Mouse (Mus musculus) midbrain, embryonic 13.5 days (tissue): ENCODE results near the gene Tns1. TPM values are rescaled to one million over a fixed set of nuclear protein-coding genes. Genes with fewer than 3 reads are reported as not detected.

ENCODE experiments used
- ATAC-seq: fragments of 200-750 bp; cut with Nextera tagmentation; 2 replicates; pipeline ENCODE4 v1.8.0; 2017; ENCODE audit warnings: mild to moderate bottlenecking, moderate TSS enrichment, moderate library complexity
- H3K27ac ChIP-seq: fragments of 300-500 bp; sonication (generic); 2 replicates; pipeline ENCODE4 v1.5.1; 2015; ENCODE audit warnings: inconsistent platforms, mild to moderate bottlenecking, moderate library complexity
- H3K27me3 ChIP-seq: fragments of 300-500 bp; sonication (generic); 2 replicates; pipeline ENCODE4 v1.6.1; 2015; ENCODE audit warnings: mild to moderate bottlenecking, inconsistent platforms
- H3K36me3 ChIP-seq: fragments of 300-500 bp; sonication (generic); 2 replicates; pipeline ENCODE4 v1.6.1; 2015; ENCODE audit warnings: mild to moderate bottlenecking, inconsistent platforms
- H3K4me1 ChIP-seq: fragments of 300-500 bp; sonication (generic); replicated peaks from 2 replicates; pipeline ENCODE4 v1.6.1; 2015; ENCODE audit warnings: inconsistent platforms
- H3K4me2 ChIP-seq: fragments of 300-500 bp; sonication (generic); replicated peaks from 2 replicates; pipeline ENCODE4 v1.6.1; 2015; ENCODE audit warnings: moderate library complexity, mild to moderate bottlenecking, inconsistent platforms
- H3K4me3 ChIP-seq: fragments of 300-500 bp; sonication (generic); replicated peaks from 2 replicates; pipeline ENCODE4 v1.5.1; 2015; ENCODE audit warnings: mild to moderate bottlenecking, inconsistent platforms
- H3K9ac ChIP-seq: fragments of 300-500 bp; sonication (generic); replicated peaks from 2 replicates; pipeline ENCODE4 v1.6.1; 2015; ENCODE audit warnings: mild to moderate bottlenecking, inconsistent platforms
- H3K9me3 ChIP-seq: fragments of 300-500 bp; sonication (generic); 2 replicates; pipeline ENCODE4 v1.6.1; 2016; ENCODE audit warnings: mild to moderate bottlenecking, inconsistent platforms
- WGBS: fragments of 180-500 bp; shearing (Covaris S2); methylation state at CpG from one replicate; pipeline ENCODE4 v1.1.7; 2015; 5-methylcytosine and 5-hydroxymethylcytosine counted together
- polyA plus RNA-seq: library from polyadenylated mRNA; unstranded; fragments of >200 nt; fragmentation: Nextera tagmentation; extraction: Ambion mirVana; gene quantifications from 2 replicates; pipeline ENCODE4 v1.2.1, GENCODE M21; 2015

Gene Tns1
- polyA plus RNA-seq, 1 experiment from 2014 or later: 13.2 TPM

DNA sequence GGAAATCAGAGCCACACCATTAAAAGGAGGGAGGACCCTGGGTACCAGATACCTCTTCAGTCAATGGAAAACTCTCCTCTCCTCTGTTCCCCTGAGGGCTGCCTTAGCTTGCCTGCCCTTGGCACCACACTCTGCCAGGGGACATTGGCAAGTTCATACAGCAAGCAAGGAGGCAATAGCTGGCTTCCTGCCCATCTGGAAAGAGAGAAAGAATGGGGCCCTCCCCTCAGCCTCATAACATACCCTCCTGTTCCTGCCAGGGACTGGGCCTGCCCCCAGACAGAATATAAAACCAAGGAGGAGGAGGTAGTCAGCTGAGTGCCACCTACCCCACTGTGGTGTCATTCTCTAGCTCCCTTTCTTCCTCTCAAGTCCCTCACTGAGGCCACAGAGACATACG, 5.1 kb downstream of the Tns1 start:
- Histone ChIP-seq H3K4me3 (no peak overlapping the region), H3K36me3 (no peaks in the 10 kb centered on the region), H3K27me3 (peaks cover 23% of the 10 kb centered on the region), H3K9me3 (no peaks in the 10 kb centered on the region), H3K27ac (no peak overlapping the region), H3K4me1 (peaks cover 15% of the 10 kb centered on the region), H3K9ac (no peak overlapping the region), H3K4me2 (no peak overlapping the region)
- ATAC-seq: no peak
- WGBS: 89% methylated on average over 1 of the region's 1 CpGs

DNA sequence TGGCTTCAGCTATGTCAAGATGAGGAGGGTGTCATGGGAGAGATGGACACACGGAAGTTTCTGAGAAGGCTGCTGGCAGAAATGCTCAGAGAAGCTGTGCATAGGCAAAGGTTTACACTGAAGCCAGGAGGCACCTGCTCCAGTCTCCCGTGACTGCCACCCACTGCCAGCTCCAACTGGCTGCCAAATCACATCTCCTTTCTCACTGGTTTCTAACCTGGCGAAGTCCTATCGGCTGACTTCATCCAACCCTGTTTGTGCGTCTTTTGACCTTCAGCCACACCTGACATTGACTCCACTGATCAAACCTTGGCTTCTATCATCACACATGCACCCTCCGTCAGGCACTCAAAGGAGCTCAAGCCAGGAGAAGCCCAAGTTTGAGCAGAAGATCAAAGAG, 6.4 kb downstream of the Tns1 start:
- H3K9ac ChIP-seq: no peak overlapping the region
- H3K9me3 ChIP-seq: no peaks in the 10 kb centered on the region
- no peak overlapping the region for H3K27ac ChIP-seq
- H3K36me3 ChIP-seq: no peaks in the 10 kb centered on the region
- no peak overlapping the region for H3K4me2 ChIP-seq
- 90% methylated on average over 6 of the region's 6 CpGs for WGBS
- peaks cover 16% of the 10 kb centered on the region for H3K4me1 ChIP-seq
- peaks cover 10% of the 10 kb centered on the region for H3K27me3 ChIP-seq
- ATAC-seq: no peak
- no peak overlapping the region for H3K4me3 ChIP-seq

DNA sequence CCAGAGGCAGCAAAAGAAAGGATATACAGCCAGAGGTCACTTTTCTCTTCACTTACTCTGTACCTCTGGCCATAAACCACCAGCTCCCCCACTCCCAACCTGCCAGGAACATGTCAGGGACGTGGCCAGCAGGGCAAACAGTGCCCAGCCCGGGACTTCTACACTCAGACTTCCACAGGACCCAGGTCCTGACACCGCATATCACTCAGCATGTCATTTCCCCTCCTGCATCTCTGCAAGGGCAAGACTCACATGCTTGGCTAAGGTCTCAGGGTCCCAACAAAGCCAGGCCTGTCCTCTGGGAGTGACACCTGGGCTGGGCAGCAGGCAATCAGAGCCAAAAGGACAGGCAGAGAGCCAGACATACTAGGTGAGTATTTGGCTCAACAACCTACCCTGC, 11.2 kb downstream of the Tns1 start:
- no peak for ATAC-seq
- Histone ChIP-seq H3K27ac (no peak overlapping the region), H3K4me2 (no peak overlapping the region), H3K9me3 (no peaks in the 10 kb centered on the region), H3K9ac (no peak overlapping the region), H3K4me3 (no peak overlapping the region), H3K36me3 (no peaks in the 10 kb centered on the region), H3K4me1 (peaks cover 44% of the 10 kb centered on the region), H3K27me3 (no peaks in the 10 kb centered on the region)
- 71% methylated on average over 3 of the region's 3 CpGs for WGBS

DNA sequence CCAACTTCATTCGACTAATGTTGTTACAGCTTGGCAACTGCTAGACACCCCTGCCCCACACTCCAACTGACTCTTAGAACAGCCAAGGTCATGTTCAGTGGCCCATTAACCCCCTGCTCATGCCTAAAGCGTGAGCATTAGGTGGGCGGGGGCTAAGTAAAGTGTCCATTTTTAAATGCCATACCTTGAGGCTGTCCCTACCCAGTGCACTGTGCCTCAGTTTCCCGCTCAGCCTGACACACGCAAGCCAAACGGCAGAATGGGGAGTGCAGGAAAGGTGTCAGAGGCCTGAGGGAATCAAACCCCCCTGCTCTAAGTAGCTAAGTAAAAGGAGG, 12.6 kb downstream of the Tns1 start:
- H3K4me3 ChIP-seq: no peak overlapping the region
- 13% methylated on average over 6 of the region's 6 CpGs for WGBS
- no peaks in the 10 kb centered on the region for H3K36me3 ChIP-seq
- H3K9ac ChIP-seq: no peak overlapping the region
- H3K4me1 ChIP-seq: peaks cover 44% of the 10 kb centered on the region
- peak overlapping the region; percentile 85 for H3K27ac ChIP-seq
- H3K27me3 ChIP-seq: no peaks in the 10 kb centered on the region
- peak overlapping the region; percentile 25; the same call in 1 of the 2 replicates for H3K4me2 ChIP-seq
- H3K9me3 ChIP-seq: no peaks in the 10 kb centered on the region
- ATAC-seq: no peak; the same call in 1 of the 2 replicates

DNA sequence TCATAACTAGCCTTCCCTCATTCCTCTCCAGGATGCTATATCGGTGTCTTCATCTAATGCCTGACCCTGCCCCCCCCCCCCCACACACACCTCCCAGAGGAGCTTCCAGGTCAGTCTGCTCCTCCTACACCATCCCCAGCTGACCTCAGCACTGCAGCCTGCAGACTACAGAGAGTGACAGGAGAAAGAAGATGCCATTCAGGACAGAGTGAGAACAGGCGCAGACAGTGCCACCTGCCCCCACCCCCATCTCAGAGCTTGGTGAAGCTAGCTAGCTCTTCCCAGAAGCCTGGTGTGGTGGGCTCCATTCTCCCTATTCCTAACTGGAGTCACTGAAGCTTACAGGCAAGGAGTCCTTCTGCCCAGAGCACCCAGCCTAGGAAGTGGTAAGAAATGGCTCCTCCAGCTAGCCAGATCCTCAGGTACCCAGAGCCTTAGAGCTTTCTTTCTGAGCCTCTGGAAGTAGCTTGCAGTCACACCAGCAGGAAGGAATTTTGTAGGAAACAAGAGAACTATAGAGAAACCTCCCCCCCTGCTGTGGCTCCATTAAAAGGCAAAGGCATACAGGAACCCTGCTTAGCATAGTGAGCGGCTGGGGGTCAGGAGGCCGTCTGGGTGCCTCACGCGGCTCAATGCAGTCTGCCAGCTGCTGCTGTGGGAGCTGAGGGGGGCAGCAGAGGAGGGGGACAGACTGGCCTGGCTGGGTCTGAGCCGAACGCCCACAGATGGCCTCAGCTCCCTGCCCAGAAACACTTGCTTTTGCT, 13.1 kb downstream of the Tns1 start:
- H3K9me3 ChIP-seq: no peaks in the 10 kb centered on the region
- no peak overlapping the region for H3K9ac ChIP-seq
- peaks cover 47% of the 10 kb centered on the region for H3K4me1 ChIP-seq
- no peaks in the 10 kb centered on the region for H3K36me3 ChIP-seq
- ATAC-seq: peak; percentile 93
- H3K4me2 ChIP-seq: peak overlapping the region; percentile 25
- 2% methylated on average over 8 of the region's 8 CpGs for WGBS
- peak overlapping the region; percentile 85 for H3K27ac ChIP-seq
- H3K4me3 ChIP-seq: no peak overlapping the region
- no peaks in the 10 kb centered on the region for H3K27me3 ChIP-seq

DNA sequence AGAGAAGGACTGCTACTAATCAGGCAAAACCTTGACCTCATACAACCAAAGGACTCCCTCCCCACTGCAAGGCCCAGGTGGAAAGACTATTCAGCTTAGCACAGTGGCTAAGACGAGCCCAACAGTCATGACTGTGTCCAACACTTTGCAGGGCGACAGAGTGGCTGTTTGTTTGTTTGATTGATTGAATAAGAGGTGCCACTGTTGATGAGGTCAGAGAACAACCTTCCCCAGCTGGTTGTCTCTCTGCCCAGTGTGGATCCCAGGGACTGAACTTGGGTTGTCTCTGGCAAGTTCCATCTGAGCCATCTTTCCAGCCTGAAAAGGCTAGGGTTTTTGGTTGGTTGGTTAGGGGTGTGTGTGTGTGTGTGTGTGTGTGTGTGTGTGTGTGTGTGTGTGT, 14.6 kb downstream of the Tns1 start:
- H3K9me3 ChIP-seq: no peaks in the 10 kb centered on the region
- no peak overlapping the region for H3K9ac ChIP-seq
- peak overlapping the region; percentile 5; the same call in 1 of the 2 replicates for H3K27ac ChIP-seq
- H3K4me3 ChIP-seq: no peak overlapping the region
- 48% methylated on average over 2 of the region's 2 CpGs for WGBS
- H3K4me2 ChIP-seq: no peak overlapping the region
- no peaks in the 10 kb centered on the region for H3K36me3 ChIP-seq
- H3K4me1 ChIP-seq: peaks cover 51% of the 10 kb centered on the region
- ATAC-seq: no peak
- H3K27me3 ChIP-seq: no peaks in the 10 kb centered on the region

DNA sequence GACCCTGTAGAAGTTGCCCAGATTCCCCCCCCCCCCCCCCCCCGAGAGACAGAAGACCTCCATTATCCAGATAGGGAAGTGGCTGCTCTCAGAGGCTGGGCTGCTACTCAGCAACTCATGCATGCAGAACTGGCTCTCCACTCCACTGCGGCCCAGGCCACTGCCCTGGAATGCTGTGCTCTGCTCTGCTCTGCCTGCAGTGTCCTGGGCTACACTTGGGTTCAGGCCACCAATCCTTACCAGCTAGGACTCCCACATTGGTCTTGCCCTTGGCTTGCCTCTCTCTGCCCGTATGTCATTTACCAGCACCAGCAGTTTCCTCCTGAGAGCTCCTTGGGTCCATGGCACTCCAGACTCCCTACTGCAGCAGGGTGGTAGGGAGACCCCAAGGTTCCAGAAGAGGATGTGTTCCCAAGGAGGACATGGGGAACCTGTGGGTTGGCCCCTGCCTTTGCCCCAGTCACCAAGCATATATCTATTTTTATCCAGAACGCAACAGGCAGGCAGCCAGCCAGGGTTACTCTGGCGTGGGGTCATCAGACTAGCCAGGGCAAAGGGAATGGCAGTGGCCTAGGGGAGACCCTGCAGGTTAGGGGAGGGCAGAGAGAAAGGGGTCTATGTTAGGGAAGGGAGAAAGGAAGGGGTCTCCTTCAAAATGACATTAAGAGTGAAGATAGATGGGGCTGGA, 16.2 kb downstream of the Tns1 start:
- H3K9me3 ChIP-seq: no peaks in the 10 kb centered on the region
- 72% methylated on average over 4 of the region's 5 CpGs for WGBS
- no peak for ATAC-seq

DNA sequence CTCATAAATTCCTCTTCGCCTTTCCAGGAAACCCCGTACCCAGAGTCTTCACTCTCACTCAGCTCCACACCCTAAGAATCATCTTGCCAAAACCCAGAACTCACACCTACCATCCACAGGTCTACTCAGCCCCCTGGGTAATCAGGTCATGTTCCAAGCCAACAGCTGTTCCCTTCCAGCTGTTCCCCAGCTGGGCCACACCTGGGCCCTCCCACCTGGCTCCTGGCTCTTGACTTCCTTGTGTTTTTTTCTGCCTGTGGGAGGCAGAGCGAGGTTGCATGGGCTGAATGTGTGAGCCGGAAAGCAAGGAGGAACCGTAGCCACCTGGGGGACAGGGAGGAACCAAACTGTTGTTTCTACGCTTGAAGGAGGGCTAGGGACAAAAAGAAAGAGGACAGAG, 18.0 kb downstream of the Tns1 start:
- 77% methylated on average over 6 of the region's 6 CpGs for WGBS
- Histone ChIP-seq H3K4me3 (no peak overlapping the region), H3K4me1 (peaks cover 56% of the 10 kb centered on the region), H3K9ac (no peak overlapping the region), H3K4me2 (no peak overlapping the region), H3K27me3 (peaks cover 5% of the 10 kb centered on the region; the same call in 1 of the 2 replicates), H3K27ac (no peak overlapping the region), H3K36me3 (no peaks in the 10 kb centered on the region), H3K9me3 (no peaks in the 10 kb centered on the region)
- no peak for ATAC-seq

More for the DNA sequence above, 16.2 kb downstream of the Tns1 start:
- Histone ChIP-seq H3K27ac (no peak overlapping the region), H3K4me3 (no peak overlapping the region), H3K4me2 (no peak overlapping the region), H3K4me1 (peaks cover 64% of the 10 kb centered on the region), H3K36me3 (no peaks in the 10 kb centered on the region), H3K27me3 (no peaks in the 10 kb centered on the region), H3K9ac (no peak overlapping the region)

DNA sequence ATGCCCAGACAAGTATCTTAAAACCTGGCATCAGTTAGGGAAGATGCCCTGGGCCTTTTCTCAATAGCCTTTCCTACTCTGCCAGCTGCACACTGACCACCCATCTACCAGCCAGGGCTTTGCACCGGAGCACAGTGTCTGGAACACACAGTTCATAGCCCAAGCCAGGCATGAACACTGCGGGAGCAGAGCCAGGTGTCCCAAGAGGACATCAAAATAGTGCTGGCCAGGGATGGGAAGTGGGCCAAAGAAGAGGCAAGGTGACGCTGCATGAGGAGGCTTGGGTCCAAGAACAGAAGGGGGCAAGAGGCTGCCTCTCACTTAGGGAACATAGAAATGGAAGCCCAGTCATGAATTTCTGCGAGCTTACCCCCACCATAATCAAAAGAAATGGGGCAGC, 18.6 kb downstream of the Tns1 start:
- Histone ChIP-seq H3K4me2 (no peak overlapping the region), H3K9ac (no peak overlapping the region), H3K4me3 (no peak overlapping the region), H3K9me3 (no peaks in the 10 kb centered on the region), H3K4me1 (peaks cover 50% of the 10 kb centered on the region), H3K27ac (no peak overlapping the region), H3K36me3 (no peaks in the 10 kb centered on the region), H3K27me3 (peaks cover 9% of the 10 kb centered on the region)
- 94% methylated on average over 4 of the region's 4 CpGs for WGBS
- ATAC-seq: no peak

DNA sequence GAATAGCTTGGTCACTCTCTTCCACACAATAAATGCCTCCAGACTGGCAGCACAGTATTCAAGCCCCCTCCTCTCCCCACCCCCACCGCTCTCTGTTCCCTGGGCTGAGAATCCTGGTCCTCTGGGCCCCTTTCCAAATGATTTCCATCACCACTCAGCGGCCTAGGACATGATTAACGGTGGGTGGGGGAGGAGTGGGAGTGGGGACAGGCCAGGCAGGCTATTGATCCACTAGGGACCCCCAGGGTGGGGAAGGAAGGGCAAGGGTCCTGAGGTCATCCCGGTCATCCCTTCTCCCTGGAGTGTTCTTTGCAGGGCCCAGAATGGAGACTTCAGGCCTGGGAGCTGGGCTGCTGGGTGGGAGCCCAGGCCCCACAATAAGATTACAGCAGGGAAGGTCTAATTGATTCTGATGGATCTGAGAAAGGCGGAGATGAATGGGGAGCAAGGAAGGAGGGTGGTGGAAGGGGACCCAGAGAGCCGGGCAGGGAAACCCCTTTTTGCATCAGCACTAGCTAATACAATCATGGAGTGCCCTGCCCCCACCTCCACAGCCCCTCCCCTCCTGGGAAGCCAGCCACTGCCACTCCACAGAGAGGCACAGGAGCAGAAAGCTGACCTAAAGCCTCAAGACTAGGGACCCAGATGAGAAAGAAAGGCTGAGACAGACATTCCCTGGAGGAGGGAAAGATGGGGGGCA, 20.4 kb downstream of the Tns1 start:
- Histone ChIP-seq H3K27ac (peak overlapping the region; percentile 82), H3K9me3 (no peaks in the 10 kb centered on the region), H3K4me2 (no peak overlapping the region), H3K36me3 (no peaks in the 10 kb centered on the region), H3K4me3 (no peak overlapping the region), H3K9ac (no peak overlapping the region), H3K4me1 (peaks cover 46% of the 10 kb centered on the region), H3K27me3 (peaks cover 21% of the 10 kb centered on the region)
- WGBS: 4% methylated on average over 6 of the region's 6 CpGs
- peak; percentile 73 for ATAC-seq

DNA sequence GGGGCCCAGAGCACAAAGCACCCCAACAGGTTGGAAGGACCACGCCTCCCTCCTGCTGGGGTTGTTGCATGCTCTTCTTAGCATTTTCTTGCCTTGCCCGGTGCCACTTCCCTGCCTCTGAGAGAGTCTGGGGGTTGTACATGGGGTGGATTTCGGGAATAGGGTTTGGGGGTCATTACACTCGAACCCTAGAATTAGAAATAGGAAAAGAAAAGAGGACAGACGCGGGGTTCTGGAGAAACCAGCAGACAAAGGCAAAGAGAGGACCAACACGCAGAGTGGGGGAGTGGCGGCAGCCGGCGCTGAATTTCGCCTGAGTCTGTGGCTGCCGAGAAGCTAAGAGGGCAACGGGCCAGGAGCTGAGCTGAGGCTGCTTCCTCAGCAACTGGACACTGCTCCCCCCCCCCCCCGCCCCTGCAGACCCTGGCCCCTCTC, 25.2 kb downstream of the Tns1 start:
- no peaks in the 10 kb centered on the region for H3K36me3 ChIP-seq
- peaks cover 66% of the 10 kb centered on the region for H3K4me1 ChIP-seq
- H3K27me3 ChIP-seq: peaks cover 42% of the 10 kb centered on the region

More for the DNA sequence above, 25.2 kb downstream of the Tns1 start:
- H3K27ac ChIP-seq: peak overlapping the region; percentile 76
- H3K4me3 ChIP-seq: peak overlapping the region; percentile 55
- ATAC-seq: peak; percentile 13; the same call in 1 of the 2 replicates
- 1% methylated on average over 13 of the region's 14 CpGs for WGBS
- peak overlapping the region; percentile 72 for H3K9ac ChIP-seq
- peak overlapping the region; percentile 92 for H3K4me2 ChIP-seq
- no peaks in the 10 kb centered on the region for H3K9me3 ChIP-seq
